Mouse (Mus musculus): ENCODE measurements at regions not wholly inside any gene's neighbourhood (a gene's known extent, or its start where the extent isn't known, plus 50 kb on each side); places are given as distances from the start of the nearest gene placed in this dataset.

DNA sequence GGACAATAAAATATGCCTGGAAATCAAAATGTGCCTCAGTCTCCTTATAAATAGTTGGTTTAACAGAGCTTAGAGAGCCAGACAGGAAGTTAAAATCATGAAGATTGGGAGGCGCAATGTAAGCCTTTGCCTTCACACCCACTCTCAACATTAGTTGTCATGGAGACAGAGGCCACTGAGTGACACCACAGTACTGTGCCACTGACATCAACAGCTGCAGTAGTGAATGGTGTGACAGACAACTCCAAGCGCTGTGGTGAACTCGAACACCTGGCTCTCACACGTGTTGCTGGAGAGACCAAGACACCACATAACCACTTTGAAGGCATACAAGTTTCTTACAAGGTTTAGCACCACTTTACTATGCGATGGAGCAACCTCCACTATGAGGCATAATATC is 172.4 kb downstream of the Ice1 start:
- Histone ChIP-seq H3K4me2 (no peak overlapping the region), H3K4me3 (no peak overlapping the region), H3K9me3 (replicated peaks) (no peaks in the 10 kb centered on the region), H3K9ac (no peak overlapping the region), H3K27me3 (replicated peaks) (no peaks in the 10 kb centered on the region), H3K4me1 (no peaks in the 10 kb centered on the region), H3K27ac (no peak overlapping the region), H3K36me3 (no peaks in the 10 kb centered on the region)
- ATAC-seq, result no peak
- 58% methylated on average over 5 of the region's 5 CpGs for WGBS (ENCODE audit: insufficient replicate concordance)

DNA sequence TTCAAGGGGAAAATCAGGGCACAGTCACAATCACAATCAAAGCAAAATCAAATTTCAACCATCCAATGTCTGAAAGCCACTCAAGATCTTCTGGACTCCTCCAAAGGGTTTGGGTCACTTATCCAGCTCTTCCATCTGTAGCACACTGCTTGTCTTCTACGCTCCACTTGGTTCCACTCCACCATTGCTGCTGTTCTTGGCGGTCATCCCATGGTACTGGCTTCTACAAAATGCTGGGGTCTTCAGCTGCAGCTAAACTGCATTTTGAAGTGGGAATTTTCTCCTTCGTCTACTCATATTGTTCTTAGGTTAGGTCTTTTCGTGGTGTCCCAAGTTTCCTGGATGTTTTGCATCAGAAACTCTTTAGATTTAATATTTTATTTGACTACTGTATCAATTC is 162.7 kb downstream of the Ice1 start:
- Histone ChIP-seq H3K4me3 (no peak overlapping the region), H3K36me3 (no peaks in the 10 kb centered on the region), H3K27me3 (replicated peaks) (no peaks in the 10 kb centered on the region), H3K27ac (no peak overlapping the region), H3K9me3 (replicated peaks) (no peaks in the 10 kb centered on the region; the same call in 1 of the 2 replicates), H3K4me2 (no peak overlapping the region), H3K9ac (no peak overlapping the region), H3K4me1 (no peaks in the 10 kb centered on the region)
- 55% methylated on average over 4 of the region's 4 CpGs for WGBS (ENCODE audit: insufficient replicate concordance)
- ATAC-seq, result no peak

GRCm38 (mm10) chr13:70475366-70475765 is 162.1 kb downstream of the Ice1 start:
- Histone ChIP-seq H3K9ac (no peak overlapping the region), H3K4me3 (no peak overlapping the region), H3K36me3 (no peaks in the 10 kb centered on the region), H3K27me3 (replicated peaks) (no peaks in the 10 kb centered on the region), H3K4me1 (no peaks in the 10 kb centered on the region), H3K27ac (no peak overlapping the region), H3K9me3 (replicated peaks) (no peaks in the 10 kb centered on the region; the same call in 1 of the 2 replicates), H3K4me2 (no peak overlapping the region)
- WGBS (ENCODE audit: insufficient replicate concordance), result 53% methylated on average over 2 of the region's 2 CpGs
- ATAC-seq, result no peak

- no peak overlapping the region for H3K4me3 ChIP-seq
- no peaks in the 10 kb centered on the region for H3K9me3 ChIP-seq (replicated peaks)
- no peak overlapping the region for H3K27ac ChIP-seq
- H3K36me3 ChIP-seq, result no peaks in the 10 kb centered on the region
- H3K9ac ChIP-seq, result no peak overlapping the region
- H3K27me3 ChIP-seq (replicated peaks), result no peaks in the 10 kb centered on the region
- H3K4me1 ChIP-seq, result no peaks in the 10 kb centered on the region
- no peak for ATAC-seq
- H3K4me2 ChIP-seq, result no peak overlapping the region
- WGBS (ENCODE audit: insufficient replicate concordance), result 52% methylated on average over 4 of the region's 4 CpGs
Observed at GRCm38 (mm10) chr13:70499302-70499701, 138.1 kb downstream of the Ice1 start.
